Mouse (Mus musculus): ENCODE results near the gene Nit1.

The Nit1 gene

DNA sequence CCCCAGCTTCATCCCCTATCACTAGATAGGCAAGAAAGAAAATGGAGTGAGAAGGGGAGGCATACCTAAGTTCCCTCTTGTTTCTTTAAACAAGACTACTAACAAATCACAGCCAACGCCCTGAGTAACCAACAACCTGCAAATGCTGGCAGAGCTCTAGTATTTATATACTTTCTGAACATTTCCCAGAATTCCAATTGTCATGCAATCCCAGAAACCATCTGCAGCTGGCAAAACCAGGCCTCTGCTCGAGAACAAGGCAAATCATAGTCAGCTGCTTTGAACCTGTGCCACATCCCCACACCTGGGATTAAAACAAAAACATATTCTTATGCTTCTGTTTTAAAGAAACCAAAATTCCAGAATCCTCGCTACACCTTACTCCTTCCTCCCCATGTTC is 52.1 kb downstream of the Nit1 start:
- DNase-seq: no peak

DNA sequence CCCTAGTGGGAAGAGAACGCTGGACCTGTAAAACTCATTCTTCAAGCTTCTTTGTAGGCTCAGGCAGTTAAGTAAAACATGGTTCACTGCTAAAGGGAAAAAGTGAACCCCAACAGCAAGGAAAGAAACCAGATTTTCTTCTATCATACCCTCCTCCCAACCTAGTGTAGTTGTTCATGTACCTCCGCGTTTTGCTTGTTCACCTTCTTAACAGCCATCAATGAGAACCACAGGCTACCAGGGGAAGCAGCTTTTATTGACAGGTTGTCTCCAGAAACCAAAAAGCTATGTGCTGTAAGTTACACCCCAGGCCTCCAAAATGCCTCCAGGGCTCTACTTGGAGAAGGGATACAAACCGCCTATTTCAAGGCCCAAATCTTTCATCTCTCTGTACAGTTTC is 57.1 kb downstream of the Nit1 start:
- no peak for DNase-seq
